Mouse (Mus musculus): Measurements from ENCODE around the gene Pink1.

DNA sequence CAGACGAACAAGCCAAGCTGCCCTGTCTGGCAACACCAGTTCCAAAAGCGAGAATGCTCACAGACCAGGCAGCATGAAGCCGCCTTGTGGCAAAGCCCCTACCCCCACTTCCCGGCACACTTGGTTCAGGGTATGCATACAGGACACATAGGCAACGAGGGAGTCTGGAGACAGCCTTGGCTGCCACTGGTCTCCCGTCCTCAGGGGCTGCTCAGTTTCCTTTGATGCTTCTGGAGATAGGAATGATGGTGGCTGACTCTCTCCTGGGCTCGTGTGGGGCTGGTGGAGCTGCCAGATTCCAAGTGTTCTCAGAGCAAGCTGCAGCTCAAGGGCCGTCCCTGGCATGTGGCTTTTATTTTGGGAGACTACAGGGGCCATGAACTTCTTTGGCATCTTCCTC is 15.3 kb upstream of the Pink1 start:
- no peak for TF ChIP-seq CTCF (IDR thresholded peaks at IDR 0.05; ENCODE audit: control insufficient read depth, insufficient read depth, insufficient read length)
- TF ChIP-seq MYOG (IDR thresholded peaks at IDR 0.05; ENCODE audit: control insufficient read depth, extremely low read depth, insufficient read length) = no peak
- TF ChIP-seq USF1 (IDR thresholded peaks at IDR 0.05; ENCODE audit: low read depth) = no peak
- no peak for TF ChIP-seq MYOD1 (IDR thresholded peaks at IDR 0.05; ENCODE audit: control insufficient read depth, insufficient read length, low read depth)
